Mouse (Mus musculus) lung, postnatal 4 days (tissue): Measurements from ENCODE around the gene Ing4.
A peak's percentile ranks its signal among the peaks of the same experiment; 100 is the strongest.

Experiments used
- DNase-seq, 2 experiments: peaks; one replicate each; pipeline ENCODE4 v3.0.0; 2021

Gene Ing4

DNA sequence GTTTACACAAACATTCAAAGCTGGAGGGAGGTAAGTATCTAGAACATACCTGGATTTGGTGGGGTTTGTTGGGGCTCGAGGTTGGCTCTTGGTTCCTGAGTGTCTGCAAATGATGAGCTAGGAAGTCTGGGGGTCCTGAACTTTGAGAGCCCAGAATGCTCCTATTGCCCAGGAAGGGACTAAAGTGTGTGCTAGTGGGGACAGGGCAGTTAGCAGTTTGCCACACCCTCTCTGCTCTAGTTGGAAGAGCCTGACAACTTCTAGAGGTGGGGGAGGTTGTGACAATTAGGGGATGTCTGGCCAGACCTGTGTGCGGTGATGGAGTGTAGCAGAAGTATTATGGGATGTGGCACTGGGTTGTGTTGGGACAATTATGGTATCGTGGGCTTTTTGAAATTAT, 55.3 kb downstream of the Ing4 start:
- DNase-seq = no peak

DNA sequence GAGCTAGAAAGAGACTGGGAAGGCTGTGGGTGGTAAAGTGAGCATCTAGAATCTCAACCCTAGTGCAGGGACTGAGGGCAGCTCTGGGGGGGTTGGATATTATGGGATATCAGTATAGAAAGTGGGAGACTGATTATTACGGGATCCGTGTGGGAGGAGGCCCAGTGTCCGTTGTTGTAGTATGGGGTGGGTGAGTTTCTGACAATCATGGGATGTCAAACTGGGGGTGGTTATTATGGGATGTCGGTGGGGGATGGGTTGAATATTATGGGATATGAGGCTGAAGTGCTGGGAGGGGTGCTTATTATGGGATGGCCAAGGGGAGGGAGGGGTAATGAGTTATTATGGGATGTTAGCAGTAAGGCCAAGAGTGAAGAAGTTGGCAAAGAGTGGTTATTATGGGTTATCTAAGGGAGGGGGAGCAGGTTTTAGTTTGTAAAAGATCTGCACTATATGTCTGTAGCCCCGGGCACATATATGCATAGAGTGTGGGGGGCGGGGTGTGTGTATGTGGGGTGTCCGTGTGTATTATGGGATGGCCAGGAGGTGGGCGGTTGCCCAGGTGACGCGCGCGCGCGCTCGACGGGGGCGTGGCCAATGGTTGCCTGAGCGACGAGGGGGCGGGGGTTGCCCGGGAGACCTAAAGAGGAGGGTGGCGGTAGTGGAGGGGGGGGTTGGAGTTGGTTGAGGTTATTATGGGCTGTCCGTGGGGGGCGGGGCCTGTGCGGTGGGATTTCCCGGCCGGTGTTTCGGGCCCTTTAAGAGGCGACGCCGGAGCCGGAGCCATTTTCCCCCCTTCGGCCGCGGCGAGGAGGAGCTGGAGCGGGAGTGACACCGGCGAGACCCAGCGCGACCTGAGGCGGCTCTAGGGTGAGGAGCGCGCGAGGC, 56.1 kb downstream of the Ing4 start, which contains the start of gene Chd4:
Chd4 (plus strand) TSS at position 591 of the 888 bp plus-strand sequence.
- DNase-seq = peak; percentile 96

DNA sequence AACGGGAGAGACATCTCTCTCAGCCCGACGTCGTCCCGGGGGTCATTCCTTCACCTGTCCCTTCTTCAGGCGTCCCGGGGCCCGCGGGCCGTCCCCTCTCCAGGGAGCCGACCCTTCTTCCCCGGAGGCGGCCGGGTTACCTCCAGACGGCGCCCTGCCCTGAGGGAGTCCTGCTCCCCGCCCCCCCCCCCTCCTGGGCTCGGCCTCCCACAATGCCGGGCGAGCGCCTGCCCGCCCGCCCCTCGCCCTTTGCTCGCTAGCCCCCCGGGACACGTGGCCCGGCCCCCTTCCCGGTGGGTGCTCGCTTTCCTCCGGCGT, 56.7 kb downstream of the Ing4 start:
- DNase-seq = no peak

DNA sequence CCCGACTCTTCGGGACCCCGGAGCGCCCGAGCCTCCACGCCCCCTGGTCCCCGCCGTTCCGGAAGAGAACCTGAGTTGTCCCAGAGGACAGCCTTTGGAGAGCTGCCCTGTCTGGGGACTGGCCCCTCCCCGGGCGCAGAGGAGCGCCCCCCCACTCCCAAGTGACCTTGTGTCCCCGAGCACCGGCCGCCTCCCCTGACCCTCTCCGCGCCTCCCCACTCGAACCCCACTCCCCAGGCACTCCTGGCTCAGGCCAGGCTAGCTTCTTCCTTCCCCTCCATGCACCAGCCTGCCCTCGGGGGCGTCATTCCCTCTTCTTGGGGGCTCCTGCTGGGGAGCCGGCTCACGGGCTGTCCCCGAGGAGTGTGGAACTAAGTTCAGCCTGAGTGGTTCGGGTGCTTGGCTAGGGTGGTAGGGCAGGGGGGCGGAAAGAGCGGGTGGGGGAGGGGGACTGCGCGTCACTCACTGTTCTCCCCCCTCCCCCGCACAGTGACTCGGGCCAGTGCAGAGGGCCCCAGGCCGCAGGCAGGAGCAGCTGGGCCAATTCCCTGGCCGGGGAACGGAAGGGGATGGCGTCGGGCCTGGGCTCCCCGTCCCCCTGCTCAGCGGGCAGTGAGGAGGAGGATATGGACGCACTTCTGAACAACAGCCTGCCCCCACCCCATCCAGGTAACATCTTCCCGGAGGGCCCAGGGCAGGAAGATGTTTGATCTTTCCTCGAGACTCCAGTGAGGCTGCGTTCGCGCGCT, 57.2 kb downstream of the Ing4 start:
- DNase-seq = peak; percentile 74 to 79

DNA sequence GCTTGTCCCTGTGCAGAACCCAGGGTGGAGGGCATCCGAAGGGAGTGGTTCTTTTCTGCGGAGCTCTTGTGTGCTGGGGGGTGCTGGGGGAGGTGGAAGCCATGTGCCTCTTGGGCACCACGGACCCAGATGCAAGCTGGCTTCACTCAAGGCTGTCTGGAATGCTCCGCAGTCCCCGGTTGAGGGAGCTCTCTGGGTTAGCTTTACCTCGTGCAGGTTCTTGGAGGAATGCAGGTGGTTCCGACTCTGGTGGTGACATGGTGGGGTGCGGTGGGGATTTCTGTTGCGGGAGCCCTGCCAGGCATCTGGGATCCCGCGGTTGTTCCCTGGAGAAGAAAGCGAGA, 57.8 kb downstream of the Ing4 start:
- DNase-seq = no peak

DNA sequence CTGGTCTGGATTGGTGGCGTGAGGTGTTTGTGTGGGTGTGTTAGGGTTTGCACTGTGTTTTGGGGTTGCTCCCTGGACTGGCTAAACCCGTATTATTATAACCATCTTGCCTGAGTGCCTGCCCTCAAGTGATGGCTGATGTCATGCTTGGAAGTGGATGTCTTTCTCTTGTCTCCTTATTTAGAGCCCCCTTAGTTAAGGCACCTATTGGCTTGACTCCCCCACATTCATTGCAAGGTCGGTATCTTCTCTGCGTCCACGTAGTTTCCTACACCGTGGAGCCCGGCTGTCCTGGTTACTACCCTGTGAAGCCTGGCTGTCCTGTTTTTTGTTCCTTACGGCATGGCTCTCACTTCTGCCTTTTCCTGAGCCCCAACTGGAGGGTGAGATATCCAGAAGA, 58.4 kb downstream of the Ing4 start:
- no peak for DNase-seq

DNA sequence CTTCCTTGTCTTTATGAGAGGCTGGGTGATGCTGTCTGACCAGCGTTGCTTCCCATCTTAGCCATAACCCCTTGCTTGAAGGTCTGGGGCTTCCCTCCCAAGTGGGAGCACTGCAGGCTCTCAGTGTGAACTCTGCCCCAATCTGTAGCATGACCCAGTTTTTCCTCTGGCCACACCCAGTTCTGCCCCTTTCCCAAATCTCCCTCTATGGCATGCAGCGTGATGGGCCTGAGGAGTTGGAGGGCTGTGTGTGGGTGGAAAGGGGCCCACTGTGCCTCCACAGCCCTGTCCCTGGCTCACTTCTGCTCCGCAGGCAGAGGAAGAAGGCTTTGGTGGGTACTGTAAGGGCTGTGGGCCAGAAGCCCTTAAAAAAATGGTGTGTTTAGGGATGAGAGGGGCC, 59.0 kb downstream of the Ing4 start:
- DNase-seq = no peak
